Mouse (Mus musculus) liver, embryonic 16.5 days (tissue): ENCODE data around the gene Wdr35. TPM values are rescaled to one million over a fixed set of nuclear protein-coding genes. Genes with fewer than 3 reads are reported as not detected.

Experiments used
- ATAC-seq: fragments of 200-750 bp; cut with Nextera tagmentation; 2 replicates; pipeline ENCODE4 v1.8.0; 2017; ENCODE audit warnings: low read depth, mild to moderate bottlenecking, moderate number of reproducible peaks, moderate library complexity
- H3K27ac ChIP-seq: fragments of 300-500 bp; sonication (generic); 2 replicates; pipeline ENCODE4 v1.5.1; 2014; ENCODE audit warnings: mild to moderate bottlenecking, low read length
- H3K27me3 ChIP-seq: fragments of 300-500 bp; sonication (generic); 2 replicates; pipeline ENCODE4 v1.6.1; 2014; ENCODE audit warnings: low read depth, low read length, mixed read lengths; ENCODE audit not compliant: control insufficient read depth, insufficient read depth
- H3K36me3 ChIP-seq: fragments of 300-500 bp; sonication (generic); 2 replicates; pipeline ENCODE4 v1.6.1; 2014; ENCODE audit warnings: mild to moderate bottlenecking; ENCODE audit not compliant: control insufficient read depth, insufficient read depth
- H3K4me1 ChIP-seq: fragments of 300-500 bp; sonication (generic); 2 replicates; pipeline ENCODE4 v1.6.1; 2014; ENCODE audit warnings: low read depth, low read length, mixed read lengths; ENCODE audit not compliant: control insufficient read depth
- H3K4me2 ChIP-seq: fragments of 300-500 bp; sonication (generic); 2 replicates; pipeline ENCODE4 v1.6.1; 2014; ENCODE audit warnings: low read depth, low read length, mixed read lengths
- H3K4me3 ChIP-seq: fragments of 300-500 bp; sonication (generic); 2 replicates; pipeline ENCODE4 v1.5.1; 2014; ENCODE audit warnings: low read depth, mild to moderate bottlenecking, low read length
- H3K9ac ChIP-seq: fragments of 300-500 bp; sonication (generic); 2 replicates; pipeline ENCODE4 v1.6.1; 2014; ENCODE audit warnings: low read depth, low read length
- H3K9me3 ChIP-seq: fragments of 300-500 bp; sonication (generic); replicated peaks from 2 replicates; pipeline ENCODE4 v1.6.1; 2016; ENCODE audit warnings: low read length; ENCODE audit not compliant: control insufficient read depth
- WGBS: fragments of 180-500 bp; shearing (Covaris S2); extraction: QIAGEN DNeasy Blood & Tissue Kit; methylation state at CpG from one replicate; pipeline ENCODE4 v1.1.7; 2014; ENCODE audit not compliant: insufficient replicate concordance; 5-methylcytosine and 5-hydroxymethylcytosine counted together
- polyA plus RNA-seq: library from polyadenylated mRNA; unstranded; fragments of >200 nt; fragmentation: Nextera tagmentation; extraction: Ambion mirVana; gene quantifications from 2 replicates; pipeline ENCODE4 v1.2.1, GENCODE M21; 2015

Wdr35 gene
- polyA plus RNA-seq, 1 experiment from 2014 or later = 1.1 TPM

- no peak for ATAC-seq
- Histone ChIP-seq H3K27me3 (no peaks in the 10 kb centered on the region), H3K36me3 (no peaks in the 10 kb centered on the region), H3K27ac (no peak overlapping the region), H3K4me1 (peaks cover 3% of the 10 kb centered on the region), H3K9ac (no peak overlapping the region), H3K4me3 (no peak overlapping the region), H3K9me3 (no peaks in the 10 kb centered on the region), H3K4me2 (no peak overlapping the region)
Measured at GRCm38 (mm10) chr12:9033140-9033539, 59.4 kb downstream of the Wdr35 start.

GRCm38 (mm10) chr12:9036409-9036808, 62.7 kb downstream of the Wdr35 start:
- Histone ChIP-seq H3K9me3 (no peaks in the 10 kb centered on the region), H3K27ac (no peak overlapping the region), H3K27me3 (no peaks in the 10 kb centered on the region), H3K4me2 (no peak overlapping the region), H3K4me3 (no peak overlapping the region), H3K4me1 (no peaks in the 10 kb centered on the region), H3K36me3 (no peaks in the 10 kb centered on the region), H3K9ac (no peak overlapping the region)
- 75% methylated on average over 9 of the region's 9 CpGs for WGBS
- no peak for ATAC-seq

DNA sequence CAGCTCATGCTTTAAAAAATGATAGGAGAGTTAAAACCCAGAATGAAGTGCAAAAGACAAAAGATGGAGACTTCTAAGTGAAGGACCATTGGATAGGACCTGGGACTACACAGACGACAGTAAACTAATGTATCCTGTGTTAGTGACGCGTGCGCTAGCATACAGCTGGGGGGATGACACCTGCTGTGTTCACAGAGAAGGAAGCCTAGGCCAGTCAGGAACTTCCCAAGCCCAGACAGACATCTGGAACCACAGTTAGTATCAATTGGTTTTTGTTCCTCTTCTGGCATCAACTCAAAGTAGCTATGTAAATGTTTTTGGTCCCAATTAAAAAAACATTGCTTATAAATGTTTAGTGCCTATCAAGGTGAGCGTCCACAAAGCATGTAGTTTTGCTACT, 66.5 kb downstream of the Wdr35 start:
- Histone ChIP-seq H3K4me3 (no peak overlapping the region), H3K27ac (no peak overlapping the region), H3K9me3 (no peaks in the 10 kb centered on the region), H3K9ac (no peak overlapping the region), H3K4me1 (no peaks in the 10 kb centered on the region), H3K4me2 (no peak overlapping the region), H3K27me3 (no peaks in the 10 kb centered on the region), H3K36me3 (no peaks in the 10 kb centered on the region; the same call in 1 of the 2 replicates)
- WGBS = 56% methylated on average over 5 of the region's 5 CpGs
- no peak for ATAC-seq

DNA sequence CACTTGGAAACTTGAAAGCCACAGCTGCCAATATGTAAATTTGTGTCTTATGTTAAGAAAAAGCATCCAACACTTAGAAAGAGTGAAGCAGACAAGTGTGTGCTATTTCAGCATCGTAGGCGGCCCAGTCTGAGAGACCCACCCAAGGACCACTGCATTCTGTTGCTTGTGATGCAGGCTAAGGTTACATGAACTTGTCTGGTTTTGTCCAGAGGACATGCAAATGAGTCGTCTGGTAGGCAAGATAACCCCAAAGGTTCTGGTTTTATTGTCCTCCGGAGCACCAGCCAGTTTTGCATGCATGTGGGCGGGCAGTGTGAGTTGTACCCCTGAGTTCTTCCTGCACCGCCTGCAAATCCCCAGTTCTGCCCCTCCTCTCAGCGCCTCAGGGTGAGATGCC, 67.0 kb downstream of the Wdr35 start:
- Histone ChIP-seq H3K4me1 (no peaks in the 10 kb centered on the region), H3K27ac (no peak overlapping the region), H3K4me2 (no peak overlapping the region), H3K9ac (no peak overlapping the region), H3K27me3 (no peaks in the 10 kb centered on the region), H3K9me3 (no peaks in the 10 kb centered on the region), H3K4me3 (no peak overlapping the region), H3K36me3 (no peaks in the 10 kb centered on the region; the same call in 1 of the 2 replicates)
- ATAC-seq = no peak
- 56% methylated on average over 7 of the region's 7 CpGs for WGBS

DNA sequence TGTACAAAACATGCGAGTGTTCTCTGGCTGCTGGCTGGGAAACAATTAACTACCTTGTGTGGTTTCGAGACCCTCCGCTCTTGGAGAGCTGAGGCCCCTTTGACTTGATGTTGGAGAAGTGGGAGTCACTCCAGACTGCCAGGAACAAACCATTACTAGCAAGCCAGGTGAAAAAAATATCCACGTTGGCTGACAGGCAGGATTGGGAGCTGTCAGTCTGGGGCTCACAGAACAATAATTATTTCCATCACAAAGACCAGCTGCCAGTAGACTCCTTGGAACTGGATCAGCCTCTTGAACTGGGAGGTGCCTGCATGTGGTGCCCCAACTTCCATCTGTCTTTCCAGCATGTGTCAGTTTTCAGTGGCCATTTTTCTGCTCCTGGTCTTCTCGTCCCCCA, 68.6 kb downstream of the Wdr35 start:
- Histone ChIP-seq H3K9ac (no peak overlapping the region), H3K36me3 (no peaks in the 10 kb centered on the region; the same call in 1 of the 2 replicates), H3K27me3 (no peaks in the 10 kb centered on the region), H3K4me2 (no peak overlapping the region), H3K4me3 (no peak overlapping the region), H3K27ac (no peak overlapping the region), H3K9me3 (no peaks in the 10 kb centered on the region), H3K4me1 (no peaks in the 10 kb centered on the region)
- ATAC-seq = no peak
- WGBS = 73% methylated on average over 5 of the region's 5 CpGs

- Histone ChIP-seq H3K36me3 (no peaks in the 10 kb centered on the region; the same call in 1 of the 2 replicates), H3K4me3 (no peak overlapping the region), H3K9ac (no peak overlapping the region), H3K9me3 (no peaks in the 10 kb centered on the region), H3K27ac (no peak overlapping the region), H3K27me3 (no peaks in the 10 kb centered on the region), H3K4me1 (no peaks in the 10 kb centered on the region), H3K4me2 (no peak overlapping the region)
- WGBS = 74% methylated on average over 3 of the region's 3 CpGs
- ATAC-seq = no peak
Measured at GRCm38 (mm10) chr12:9042759-9043158, 69.1 kb downstream of the Wdr35 start.

DNA sequence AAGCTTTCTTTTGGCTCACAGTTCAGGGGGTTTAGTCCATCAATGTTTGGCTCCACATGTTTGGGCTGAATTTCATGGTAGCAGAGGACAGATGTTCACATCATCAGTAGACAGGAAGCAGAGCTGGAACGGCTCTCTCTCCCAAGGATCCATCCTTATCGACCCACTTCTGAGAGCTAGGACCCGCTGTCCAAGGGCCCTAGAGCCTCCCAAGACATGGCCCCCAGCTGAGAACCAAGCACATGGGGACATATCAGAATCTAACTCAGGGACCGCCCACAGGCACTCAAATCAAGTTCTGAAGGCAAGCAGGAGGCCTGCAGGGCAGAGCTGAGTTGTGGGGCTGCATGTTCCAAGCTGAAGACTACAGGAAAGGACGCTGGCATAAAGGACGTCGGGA, 71.0 kb downstream of the Wdr35 start:
- Histone ChIP-seq H3K27ac (no peak overlapping the region), H3K4me1 (no peaks in the 10 kb centered on the region), H3K9ac (no peak overlapping the region), H3K27me3 (no peaks in the 10 kb centered on the region), H3K36me3 (no peaks in the 10 kb centered on the region; the same call in 1 of the 2 replicates), H3K9me3 (no peaks in the 10 kb centered on the region), H3K4me3 (no peak overlapping the region), H3K4me2 (no peak overlapping the region)
- no peak for ATAC-seq
- 70% methylated on average over 7 of the region's 7 CpGs for WGBS

GRCm38 (mm10) chr12:9046674-9047073, 73.0 kb downstream of the Wdr35 start:
- ATAC-seq = no peak

GRCm38 (mm10) chr12:9048090-9048489, 74.4 kb downstream of the Wdr35 start:
- no peak overlapping the region for H3K9ac ChIP-seq
- WGBS = 50% methylated on average over 8 of the region's 8 CpGs
- no peak overlapping the region for H3K4me3 ChIP-seq
- no peak overlapping the region for H3K27ac ChIP-seq
- ATAC-seq = no peak
- H3K4me1 ChIP-seq = no peaks in the 10 kb centered on the region
- no peaks in the 10 kb centered on the region for H3K27me3 ChIP-seq
- no peaks in the 10 kb centered on the region for H3K9me3 ChIP-seq
- no peak overlapping the region for H3K4me2 ChIP-seq
- no peaks in the 10 kb centered on the region for H3K36me3 ChIP-seq

More at GRCm38 (mm10) chr12:9046674-9047073, 73.0 kb downstream of the Wdr35 start:
- H3K27me3 ChIP-seq = no peaks in the 10 kb centered on the region
- no peaks in the 10 kb centered on the region for H3K9me3 ChIP-seq
- no peaks in the 10 kb centered on the region for H3K4me1 ChIP-seq
- no peak overlapping the region for H3K4me2 ChIP-seq
- H3K27ac ChIP-seq = no peak overlapping the region
- 48% methylated on average over 4 of the region's 4 CpGs for WGBS
- no peaks in the 10 kb centered on the region; the same call in 1 of the 2 replicates for H3K36me3 ChIP-seq
- no peak overlapping the region for H3K9ac ChIP-seq
- no peak overlapping the region for H3K4me3 ChIP-seq
